Mouse (Mus musculus) liver, embryonic 14.5 days (tissue): ENCODE results near the gene Gatb.

ENCODE experiments used
- CTCF ChIP-seq: IDR thresholded peaks from 2 replicates; pipeline ENCODE4 v1.5.1; 2016; ENCODE audit warnings: antibody characterized with exemption, low read depth, control low read depth
- EP300 ChIP-seq: IDR thresholded peaks from 2 replicates; pipeline ENCODE4 v1.6.1; 2016; ENCODE audit warnings: antibody characterized with exemption, low read depth

GRCm38 (mm10) chr3:85661926-85662813, 88.3 kb downstream of the Gatb start:
- TF ChIP-seq EP300 = no peak
- no peak for TF ChIP-seq CTCF
